Mouse (Mus musculus) ES-Bruce4 (cell line): ENCODE data around the gene Ctbs. TPM values are rescaled to one million over a fixed set of nuclear protein-coding genes. Genes with fewer than 3 reads are reported as not detected.

Experiments
- H3K27ac ChIP-seq: 2 replicates; pipeline ENCODE4 v1.5.1; 2012; ENCODE audit warnings: low read length, inconsistent platforms; ENCODE audit not compliant: insufficient read depth
- H3K27me3 ChIP-seq: 2 replicates; pipeline ENCODE4 v1.6.1; 2012; ENCODE audit warnings: mild to moderate bottlenecking, low read length, inconsistent platforms; ENCODE audit not compliant: control insufficient read depth, poor library complexity, insufficient read depth, severe bottlenecking
- H3K36me3 ChIP-seq: 2 replicates; pipeline ENCODE4 v1.6.1; 2012; ENCODE audit warnings: inconsistent platforms, mild to moderate bottlenecking, low read length, moderate library complexity; ENCODE audit not compliant: control insufficient read depth, poor library complexity, insufficient read depth, severe bottlenecking
- H3K4me1 ChIP-seq: one replicate; pipeline ENCODE4 v1.8.1; 2011; ENCODE audit warnings: low read length; ENCODE audit not compliant: control insufficient read depth, insufficient read depth
- H3K4me3 ChIP-seq: 2 replicates; pipeline ENCODE4 v1.5.1; 2011; ENCODE audit warnings: low read depth, mild to moderate bottlenecking, low read length
- H3K9ac ChIP-seq: 2 replicates; pipeline ENCODE4 v1.6.1; 2012; ENCODE audit warnings: low read depth, mild to moderate bottlenecking, inconsistent platforms; ENCODE audit not compliant: poor library complexity, severe bottlenecking
- H3K9me3 ChIP-seq: replicated peaks from 2 replicates; pipeline ENCODE4 v1.6.1; 2012; ENCODE audit warnings: mild to moderate bottlenecking, low read length, inconsistent platforms; ENCODE audit not compliant: control insufficient read depth, poor library complexity, insufficient read depth, severe bottlenecking
- CTCF ChIP-seq: IDR thresholded peaks from one replicate; pipeline ENCODE4 v1.8.1; 2011; ENCODE audit warnings: low read depth, low read length
- EP300 ChIP-seq: IDR thresholded peaks from 2 replicates; pipeline ENCODE4 v1.6.1; 2011; ENCODE audit warnings: low read depth, low read length; ENCODE audit not compliant: insufficient read depth
- POLR2A ChIP-seq: IDR thresholded peaks from one replicate; pipeline ENCODE4 v1.8.1; 2011; ENCODE audit warnings: low read length; ENCODE audit not compliant: insufficient read depth
- polyA plus RNA-seq: library from polyadenylated mRNA; stranded (reverse); fragments of >200 nt; gene quantifications from 2 replicates; pipeline ENCODE4 v1.2.4, GENCODE M21; 2011; ENCODE audit warnings: low read depth; ENCODE audit not compliant: missing spikeins, insufficient read depth, insufficient read length

The Ctbs gene
- polyA plus RNA-seq, 1 experiment: 15.1 TPM

DNA sequence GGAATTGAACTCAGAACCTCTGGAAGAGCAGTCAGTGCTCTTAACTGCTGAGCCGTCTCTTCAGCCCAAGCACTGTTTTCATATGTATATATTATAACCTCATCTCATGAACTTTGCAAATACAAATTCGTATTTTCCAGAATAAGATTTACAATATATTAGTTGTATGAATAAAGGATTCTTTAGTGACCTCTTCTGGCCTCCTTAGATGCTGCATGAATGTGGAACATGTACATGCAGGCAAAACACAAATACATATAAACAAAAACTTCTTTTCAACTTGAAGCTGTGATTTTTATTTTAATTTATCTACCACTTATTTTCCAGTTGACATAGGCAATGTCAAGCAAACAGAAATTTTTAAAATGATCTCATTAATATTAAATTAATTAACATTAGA lies 32.4 kb downstream of the Ctbs start:
- Histone ChIP-seq H3K27ac (no peak overlapping the region), H3K9ac (no peak overlapping the region), H3K27me3 (no peaks in the 10 kb centered on the region), H3K4me3 (no peak overlapping the region), H3K36me3 (no peaks in the 10 kb centered on the region), H3K4me1 (no peaks in the 10 kb centered on the region), H3K9me3 (no peaks in the 10 kb centered on the region)
- TF ChIP-seq CTCF (no peak), POLR2A (no peak), EP300 (no peak)

DNA sequence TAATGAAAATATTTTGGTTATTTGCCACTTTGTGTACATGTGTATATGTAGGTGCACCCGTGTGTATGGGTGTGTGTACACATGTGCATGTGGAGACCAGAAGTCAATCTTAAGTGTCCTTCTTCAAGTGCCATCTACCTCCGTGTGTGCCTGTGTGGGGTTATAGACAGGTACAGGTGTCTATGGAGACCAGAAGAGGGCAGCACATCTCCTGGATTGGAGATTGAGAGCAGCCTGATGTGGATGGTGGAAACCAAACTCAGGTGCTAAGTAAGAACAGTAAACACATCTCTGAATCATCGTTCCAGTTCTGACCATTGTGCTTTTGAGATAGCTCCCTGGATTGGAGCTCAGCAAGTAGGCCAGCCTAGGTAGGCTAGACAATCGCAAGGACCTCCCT lies 36.9 kb downstream of the Ctbs start:
- H3K9ac ChIP-seq: no peak overlapping the region
- H3K27me3 ChIP-seq: no peaks in the 10 kb centered on the region
- no peaks in the 10 kb centered on the region for H3K9me3 ChIP-seq
- no peak overlapping the region for H3K4me3 ChIP-seq
- H3K27ac ChIP-seq: no peak overlapping the region
- TF ChIP-seq POLR2A (no peak), CTCF (peak; percentile 41), EP300 (no peak)
- H3K36me3 ChIP-seq: no peaks in the 10 kb centered on the region
- H3K4me1 ChIP-seq: no peaks in the 10 kb centered on the region

DNA sequence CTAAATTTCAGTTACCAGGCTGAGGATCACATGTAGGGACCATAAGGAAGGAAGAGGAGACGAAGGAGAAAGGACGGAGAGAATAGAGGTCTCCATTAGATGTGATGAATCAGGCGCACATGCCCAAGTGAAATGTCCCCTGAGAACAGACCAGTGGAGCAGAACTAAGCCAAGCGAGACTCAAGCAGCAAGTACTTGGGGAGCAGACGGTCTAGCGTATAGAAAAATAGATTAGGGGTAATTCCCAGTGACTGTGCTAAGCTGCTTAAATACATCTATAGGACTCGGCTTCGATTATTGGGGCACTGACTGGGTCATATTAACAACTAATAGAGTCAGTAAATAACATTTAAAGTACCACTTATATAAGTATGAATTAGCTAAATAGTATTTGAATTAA lies 45.3 kb downstream of the Ctbs start:
- no peak for TF ChIP-seq EP300
- no peak for TF ChIP-seq CTCF
- TF ChIP-seq POLR2A: no peak
- no peak overlapping the region for H3K27ac ChIP-seq
- H3K4me1 ChIP-seq: no peaks in the 10 kb centered on the region
- no peak overlapping the region for H3K4me3 ChIP-seq
- no peaks in the 10 kb centered on the region for H3K27me3 ChIP-seq
- H3K9ac ChIP-seq: no peak overlapping the region
- no peaks in the 10 kb centered on the region for H3K9me3 ChIP-seq
- H3K36me3 ChIP-seq: no peaks in the 10 kb centered on the region

DNA sequence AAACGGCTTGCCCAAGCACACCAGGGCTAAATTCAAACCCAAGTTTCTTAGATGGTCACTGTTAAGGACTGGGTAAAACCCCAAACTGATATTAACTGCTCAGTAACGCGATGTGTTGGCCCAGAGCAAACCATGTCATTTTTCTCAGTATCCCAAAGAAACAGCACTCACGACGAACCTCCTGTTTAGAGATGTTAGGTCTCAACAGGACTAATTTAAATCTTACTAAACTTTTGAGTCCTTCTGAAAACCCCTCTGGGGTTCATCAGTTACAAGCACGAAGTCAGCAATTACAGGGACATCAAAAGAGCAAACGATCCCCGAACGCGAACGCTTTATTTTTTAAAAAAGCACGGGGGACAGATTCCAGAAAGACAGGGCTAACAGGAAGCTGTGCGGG lies 49.4 kb downstream of the Ctbs start:
- peaks cover 7% of the 10 kb centered on the region for H3K36me3 ChIP-seq
- H3K4me3 ChIP-seq: peak overlapping the region; percentile 89
- H3K9ac ChIP-seq: peak overlapping the region; percentile 89
- H3K4me1 ChIP-seq: no peaks in the 10 kb centered on the region
- no peak overlapping the region for H3K27ac ChIP-seq
- H3K9me3 ChIP-seq: no peaks in the 10 kb centered on the region
- TF ChIP-seq CTCF (no peak), POLR2A (no peak), EP300 (no peak)
- no peaks in the 10 kb centered on the region for H3K27me3 ChIP-seq

DNA sequence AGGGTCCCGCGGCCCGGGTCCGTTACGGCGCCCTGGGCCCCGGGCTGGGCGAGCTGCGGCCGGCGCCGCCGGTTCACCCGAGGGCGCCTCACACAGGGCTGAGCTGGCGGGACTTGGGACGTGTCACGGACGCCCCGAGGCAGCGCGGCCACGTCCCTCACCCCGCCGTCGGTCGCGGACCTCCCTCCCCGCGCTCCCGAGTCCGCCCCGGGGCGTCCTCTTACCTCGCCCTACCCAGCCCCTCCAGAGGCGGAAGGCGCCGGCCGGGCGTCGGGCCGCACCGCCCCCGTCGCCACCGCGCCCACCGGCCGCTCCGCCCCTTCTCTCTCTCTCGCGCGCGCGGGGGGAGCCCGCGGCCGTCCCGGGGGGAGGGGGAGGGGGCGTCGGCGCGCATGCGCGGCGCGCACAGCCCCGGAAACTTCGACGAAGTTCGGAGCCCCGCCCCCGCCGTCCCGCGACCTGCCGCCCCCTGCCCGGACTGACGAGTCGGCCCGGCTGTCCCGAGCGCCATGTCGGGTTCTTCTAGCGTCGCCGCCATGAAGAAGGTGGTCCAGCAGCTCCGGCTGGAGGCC lies 49.9 kb downstream of the Ctbs start, which contains the start of the genes Spata1 and Gng5:
Spata1 (minus strand) TSS at position 323 of the 572 bp plus-strand sequence.
Gng5 (plus strand) TSS at position 377 of the 572 bp plus-strand sequence.
- TF ChIP-seq CTCF (no peak), EP300 (no peak), POLR2A (no peak)
- Histone ChIP-seq H3K9ac (peak within 1 kb of the TSS; percentile 89), H3K27ac (peak within 1 kb of the TSS; percentile 82), H3K4me1 (no peaks in the 10 kb centered on the region), H3K4me3 (peak within 1 kb of the TSS; percentile 89), H3K27me3 (no peaks in the 10 kb centered on the region), H3K9me3 (no peaks in the 10 kb centered on the region), H3K36me3 (peaks cover 12% of the 10 kb centered on the region)

DNA sequence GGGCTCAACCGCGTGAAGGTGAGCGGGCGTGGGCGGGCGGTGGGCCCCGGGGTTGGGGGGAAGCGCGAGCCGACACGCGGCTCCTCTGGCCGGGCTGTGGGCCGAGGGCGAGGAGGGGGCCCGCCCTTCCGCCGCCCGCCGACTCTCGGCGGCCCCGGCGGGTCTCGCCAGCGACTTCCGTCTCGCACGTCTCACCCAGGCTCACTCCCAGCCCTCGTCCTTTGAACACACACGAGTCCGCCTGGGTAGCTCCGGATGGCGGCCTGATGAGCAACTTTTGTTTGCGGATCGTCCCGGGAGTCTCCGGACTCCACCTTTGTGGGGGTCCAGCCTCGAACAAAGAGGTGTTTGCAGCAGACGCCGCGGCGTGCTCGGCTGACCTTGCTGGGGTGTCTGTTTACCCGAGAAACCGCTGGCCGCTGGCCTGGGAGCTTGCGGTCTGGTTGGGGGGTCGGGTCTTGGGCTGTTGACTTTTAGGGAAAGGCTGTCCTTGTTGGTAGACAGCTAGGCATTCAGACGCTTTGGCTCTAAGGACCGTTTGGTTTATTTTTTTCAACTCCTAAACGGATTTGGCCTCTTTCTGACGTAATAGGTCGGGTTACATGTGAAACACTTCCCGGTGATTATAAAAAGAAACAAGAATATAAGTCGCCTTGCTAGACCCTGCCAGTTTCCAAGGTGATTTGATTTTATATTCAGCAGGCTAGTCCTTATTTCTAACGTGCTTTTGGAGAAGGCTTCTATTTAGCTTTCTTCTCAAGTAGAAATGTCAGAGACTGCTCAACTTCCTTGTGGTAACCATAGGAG lies 50.6 kb downstream of the Ctbs start:
- H3K4me1 ChIP-seq: no peaks in the 10 kb centered on the region
- peaks cover 15% of the 10 kb centered on the region for H3K36me3 ChIP-seq
- peak overlapping the region; percentile 82 for H3K27ac ChIP-seq
- no peaks in the 10 kb centered on the region for H3K9me3 ChIP-seq
- H3K9ac ChIP-seq: peak overlapping the region; percentile 89
- H3K4me3 ChIP-seq: peak overlapping the region; percentile 78
- TF ChIP-seq EP300: no peak
- no peak for TF ChIP-seq POLR2A
- no peak for TF ChIP-seq CTCF
- no peaks in the 10 kb centered on the region for H3K27me3 ChIP-seq
